Mouse (Mus musculus) lung, postnatal 14 days (tissue): Measurements from ENCODE around the gene Psg22.
A peak's percentile ranks its signal among the peaks of the same experiment; 100 is the strongest.
"Not testable (repeated sequence)": the region's sequence is repeated elsewhere in the genome, so short reads cannot be mapped to it uniquely, and the experiment has no call there.

Experiments
- DNase-seq: peaks from one replicate; pipeline ENCODE4 v3.0.0; 2021

The Psg22 gene

GRCm38 (mm10) chr7:18717790-18718189 lies at the start of gene Psg22:
Psg22 (plus strand) TSS chr7:18718090.
- no peak for DNase-seq

GRCm38 (mm10) chr7:18679772-18680171 lies 38.1 kb upstream of the Psg22 start:
- DNase-seq: peak; percentile 14

- DNase-seq: no peak
These were observed 32.3 kb upstream of the Psg22 start for GRCm38 (mm10) chr7:18685586-18685985.

- no peak for DNase-seq
These were observed 31.8 kb upstream of the Psg22 start, which contains the start of gene Psg20 for GRCm38 (mm10) chr7:18686085-18686484. Psg20 (minus strand) TSS chr7:18686185.

GRCm38 (mm10) chr7:18710331-18710730 lies 7.6 kb upstream of the Psg22 start:
- not testable (repeated sequence) for DNase-seq

- DNase-seq: no peak
These were observed 7.0 kb upstream of the Psg22 start for GRCm38 (mm10) chr7:18710846-18711245.

GRCm38 (mm10) chr7:18715546-18715945 lies 2.3 kb upstream of the Psg22 start:
- peak; percentile 7 for DNase-seq

- DNase-seq: no peak
These were observed 6.1 kb downstream of the Psg22 start for GRCm38 (mm10) chr7:18724001-18724400.

- not testable (repeated sequence) for DNase-seq
These were observed 8.0 kb downstream of the Psg22 start for GRCm38 (mm10) chr7:18725931-18726330.

GRCm38 (mm10) chr7:18728391-18728790 lies 10.5 kb downstream of the Psg22 start:
- DNase-seq: no peak

- no peak for DNase-seq
These were observed 15.2 kb downstream of the Psg22 start for GRCm38 (mm10) chr7:18733111-18733510.

GRCm38 (mm10) chr7:18734451-18734850 lies 16.6 kb downstream of the Psg22 start:
- DNase-seq: no peak

- peak; percentile 2 for DNase-seq
These were observed 28.4 kb downstream of the Psg22 start for GRCm38 (mm10) chr7:18746189-18746860.

GRCm38 (mm10) chr7:18747420-18747819 lies 29.5 kb downstream of the Psg22 start:
- not testable (repeated sequence) for DNase-seq

GRCm38 (mm10) chr7:18748994-18749895 lies 31.4 kb downstream of the Psg22 start:
- no peak for DNase-seq

- DNase-seq: peak; percentile 70
These were observed 32.1 kb downstream of the Psg22 start for GRCm38 (mm10) chr7:18749896-18750477.

- DNase-seq: not testable (repeated sequence)
These were observed 42.3 kb downstream of the Psg22 start for GRCm38 (mm10) chr7:18760152-18760551.

GRCm38 (mm10) chr7:18762885-18763284 lies 45.0 kb downstream of the Psg22 start:
- DNase-seq: not testable (repeated sequence)
